In genomic region chr19:49539445-49540407, GRCm38 (mm10) we compare ENCODE assay signal across 8 mouse cellular contexts.
DNase-seq lines count a peak whose midpoint lies in the region; ATAC-seq and TF ChIP-seq lines count a peak whose summit lies in the region.

No protein-coding gene starts in this region.

- intact Hi-C loops in heart, adult 2 months (cut with DNase I), result no loop called here

- ATAC-seq in neural tube, embryonic 13.5 days (ENCODE audit: low read depth), result peak; percentile 56

- no peak overlapping the region for H3K4me3 ChIP-seq in heart, adult 2 months
- H3K4me3 ChIP-seq in neural tube, embryonic 13.5 days, result no peak overlapping the region

- peak overlapping the region; percentile 28; the same call in 1 of the 2 replicates for H3K4me2 ChIP-seq in neural tube, embryonic 13.5 days

- no peaks in the 10 kb centered on the region for H3K79me2 ChIP-seq in heart, adult 2 months (replicated peaks; ENCODE audit: control insufficient read depth, insufficient read depth, low read length)

- H3K4me1 ChIP-seq in heart, adult 2 months (ENCODE audit: control insufficient read depth, insufficient read depth, low read length), result no peaks in the 10 kb centered on the region
- 0 out of 2 replicates have a peak, but pooled peaks cover 6% of the 10 kb centered on the region for H3K4me1 ChIP-seq in neural tube, embryonic 13.5 days (replicated peaks)

- DNase-seq in heart, adult 2 months, result no peak
- DNase-seq in heart, adult 8-10 months (ENCODE audit: low spot score), result no peak
- DNase-seq in NIH3T3 (ENCODE audit: low read depth), result peak; percentile 58
- peak; percentile 8 to 29 for DNase-seq in frontal cortex, postnatal 25 days (ENCODE audit: low spot score in 2 of 2)
- DNase-seq in layer of hippocampus, postnatal 36 days, result peak; percentile 11 to 35
- DNase-seq in adrenal gland, adult 2 months, result no peak
- no peak for DNase-seq in thymus, adult 18-20 months

- WGBS in heart, adult 2 months, result 54% methylated on average over 13 of the region's 13 CpGs
- WGBS in neural tube, embryonic 13.5 days, result 42% methylated on average over 13 of the region's 13 CpGs

- no peak for TF ChIP-seq EP300 in heart, adult 2 months (IDR thresholded peaks at IDR 0.05; ENCODE audit: insufficient read depth, low read depth, low read length)

- H3K36me3 ChIP-seq in heart, adult 2 months (ENCODE audit: control insufficient read depth, insufficient read depth, low read length), result no peaks in the 10 kb centered on the region
- H3K36me3 ChIP-seq in neural tube, embryonic 13.5 days, result no peaks in the 10 kb centered on the region

- no peaks in the 10 kb centered on the region for H3K27me3 ChIP-seq in heart, adult 2 months (ENCODE audit: control insufficient read depth, insufficient read depth, low read length)
- H3K27me3 ChIP-seq in neural tube, embryonic 13.5 days, result no peaks in the 10 kb centered on the region

- TF ChIP-seq CTCF in heart, adult 2 months (IDR thresholded peaks at IDR 0.05), result peak; percentile 52

- no peaks in the 10 kb centered on the region for H3K9me3 ChIP-seq in neural tube, embryonic 13.5 days

- H3K27ac ChIP-seq in heart, adult 2 months, result no peak overlapping the region
- H3K27ac ChIP-seq in neural tube, embryonic 13.5 days (replicated peaks), result no peak overlapping the region

- no peak overlapping the region for H3K9ac ChIP-seq in heart, adult 2 months (ENCODE audit: low read depth, low read length)
- no peak overlapping the region for H3K9ac ChIP-seq in neural tube, embryonic 13.5 days

- TF ChIP-seq POLR2A in heart, adult 2 months (IDR thresholded peaks at IDR 0.05; ENCODE audit: insufficient read depth, low read depth, low read length), result no peak

Comparison
In these comparisons a context has a peak if more than half of its experiments do, and no peak if none do; other contexts are left out.
1. DNase-seq: peak in NIH3T3 (single experiment), frontal cortex, postnatal 25 days (2 of 2) and layer of hippocampus, postnatal 36 days (2 of 2); none in heart, adult 2 months (0 of 2), heart, adult 8-10 months (single experiment), adrenal gland, adult 2 months (single experiment) and thymus, adult 18-20 months (0 of 2).